Mouse (Mus musculus) bone marrow macrophage, adult 2 months (primary cell): Measurements from ENCODE around the gene Lipc.

ENCODE experiments used
- CTCF ChIP-seq: IDR thresholded peaks from 2 replicates; pipeline ENCODE4 v1.5.1; 2012; ENCODE audit warnings: low read depth, mild to moderate bottlenecking, low read length, moderate library complexity
- POLR2A ChIP-seq: IDR thresholded peaks from 2 replicates; pipeline ENCODE4 v1.6.1; 2012; ENCODE audit warnings: mild to moderate bottlenecking, low read depth, low read length, borderline replicate concordance

DNA sequence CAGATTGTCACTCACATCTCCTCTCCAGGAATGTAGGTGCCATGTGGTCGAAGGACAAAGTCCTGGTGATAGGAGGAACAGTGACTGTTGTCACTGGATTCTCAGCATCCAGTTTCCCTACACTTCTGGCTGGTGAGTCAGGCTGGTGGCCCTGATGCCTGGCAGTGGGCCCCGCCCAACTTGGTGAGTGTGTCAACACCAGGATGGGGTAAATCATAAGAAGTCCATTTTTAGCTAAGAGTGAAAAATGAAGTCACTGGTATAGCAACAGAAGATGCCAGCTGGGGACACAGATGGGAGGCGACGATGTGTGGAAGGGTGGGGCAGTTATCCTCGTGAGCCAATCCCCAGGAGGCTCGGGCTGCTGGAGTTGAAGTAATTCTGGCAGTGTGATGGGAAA lies 46.7 kb upstream of the Lipc start:
- TF ChIP-seq POLR2A = no peak
- TF ChIP-seq CTCF = no peak
